Mouse (Mus musculus) embryonic fibroblast, embryonic 13.5 days (primary cell): ENCODE results near the gene Col6a6.

Experiments used
- CTCF ChIP-seq: IDR thresholded peaks from 2 replicates; pipeline ENCODE4 v1.5.1; 2011; ENCODE audit warnings: mild to moderate bottlenecking, control low read depth, low read length, moderate library complexity, borderline replicate concordance; ENCODE audit not compliant: insufficient read depth
- POLR2A ChIP-seq: IDR thresholded peaks from 2 replicates; pipeline ENCODE4 v1.6.1; 2011; ENCODE audit warnings: low read depth, mild to moderate bottlenecking, control low read depth, low read length, moderate library complexity

DNA sequence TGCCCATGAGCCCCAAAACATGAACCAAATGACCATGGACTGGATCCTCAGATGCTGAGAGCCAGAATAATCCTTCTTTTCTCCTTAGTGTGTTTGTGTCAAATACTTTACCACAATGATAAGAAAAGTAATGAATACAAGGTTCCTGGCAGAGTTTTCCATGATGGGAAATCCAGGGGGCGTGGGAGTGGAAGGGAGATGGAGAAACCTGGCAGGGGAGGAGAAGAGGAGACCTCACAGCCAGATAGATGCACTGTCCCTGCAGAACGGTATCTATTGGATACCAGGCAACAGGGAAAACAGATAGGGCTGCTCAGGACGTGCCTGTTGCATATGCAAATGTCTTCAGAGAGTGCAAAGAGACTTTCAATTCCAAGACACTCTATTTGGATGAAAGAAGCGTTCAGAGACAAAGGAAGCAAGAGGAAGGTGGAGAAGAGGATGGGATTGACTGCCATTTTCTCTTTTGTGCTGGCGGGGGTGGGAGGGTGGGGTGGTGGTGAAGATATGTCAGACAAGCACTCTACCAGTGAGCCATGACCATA, 108.0 kb downstream of the Col6a6 start:
- no peak for TF ChIP-seq CTCF
- TF ChIP-seq POLR2A: no peak
